In the genomic region with DNA sequence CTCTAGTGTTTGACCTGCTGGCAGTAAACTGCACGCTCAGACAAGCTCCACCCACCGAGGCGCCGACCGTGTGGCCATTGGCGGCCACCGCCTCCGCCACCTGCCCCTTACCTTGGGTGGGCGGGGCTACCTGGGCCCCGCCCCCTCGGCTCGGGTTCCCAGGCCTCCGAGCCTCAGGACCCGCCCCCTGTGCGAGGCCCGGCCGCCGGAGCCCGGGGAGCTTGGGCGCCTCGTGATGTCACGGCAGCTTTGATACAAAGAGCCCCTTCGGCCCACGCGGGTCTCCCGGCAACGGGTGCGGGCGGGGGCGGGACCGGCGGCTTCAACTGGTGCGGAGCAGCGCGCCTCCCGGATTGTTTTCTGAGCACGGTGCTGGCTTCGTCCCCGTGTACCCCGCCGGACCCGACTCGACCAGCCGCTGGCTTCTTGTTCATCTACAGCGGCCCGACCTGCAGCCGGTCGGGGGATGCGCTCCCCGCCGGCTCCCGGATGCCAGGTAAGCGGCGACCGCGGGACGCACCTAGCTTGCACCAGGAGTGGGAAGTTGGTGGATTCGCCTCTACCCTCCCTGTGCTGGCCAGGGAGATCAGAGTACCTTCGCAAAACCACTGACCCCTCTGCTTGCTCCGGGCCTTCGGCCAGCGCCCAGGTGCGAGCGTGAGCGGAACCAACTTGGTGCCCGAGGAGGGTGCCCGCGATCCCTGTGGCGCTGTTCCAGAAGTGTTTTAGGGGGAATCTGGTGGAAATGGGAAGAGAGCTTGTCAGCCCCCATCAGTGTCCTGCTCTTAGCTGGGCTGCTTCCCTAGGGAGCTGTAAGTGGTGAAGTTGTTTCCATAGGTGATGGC, we compare ENCODE assay signal across 8 mouse cellular contexts.
DNase-seq lines count a peak whose midpoint lies in the region; ATAC-seq and TF ChIP-seq lines count a peak whose summit lies in the region.

No protein-coding gene starts in this region.

- intact Hi-C loops in heart, postnatal 36 days (cut with DNase I): no loop called here

- H3K27me3 ChIP-seq in embryonic facial prominence, embryonic 14.5 days (replicated peaks; ENCODE audit: control insufficient read depth, insufficient read depth, low read length): no peaks in the 10 kb centered on the region
- 0 out of 2 replicates have a peak, but pooled peaks cover 9% of the 10 kb centered on the region for H3K27me3 ChIP-seq in lung, embryonic 14.5 days (ENCODE audit: insufficient read depth, low read length)

- WGBS in embryonic facial prominence, embryonic 14.5 days: under 1% methylated on average over 62 of the region's 69 CpGs
- 1% methylated on average over 69 of the region's 69 CpGs for WGBS in large intestine, adult 2 months
- under 1% methylated on average over 66 of the region's 69 CpGs for WGBS in lung, embryonic 14.5 days
- 1% methylated on average over 69 of the region's 69 CpGs for WGBS in olfactory bulb, adult 2 months

- H3K36me3 ChIP-seq in embryonic facial prominence, embryonic 14.5 days (ENCODE audit: control insufficient read depth, insufficient read depth, low read length): no peaks in the 10 kb centered on the region
- no peaks in the 10 kb centered on the region for H3K36me3 ChIP-seq in lung, embryonic 14.5 days (ENCODE audit: insufficient read depth)

- TF ChIP-seq CTCF in bone marrow macrophage, adult 2 months (IDR thresholded peaks at IDR 0.05; ENCODE audit: low read depth, low read length): no peak
- no peak for TF ChIP-seq CTCF in lung, embryonic 14.5 days (IDR thresholded peaks at IDR 0.05; ENCODE audit: low read depth)
- TF ChIP-seq CTCF in olfactory bulb, adult 2 months (IDR thresholded peaks at IDR 0.05; ENCODE audit: insufficient read depth, low read depth, low read length): no peak

- H3K4me1 ChIP-seq in bone marrow macrophage, adult 2 months (ENCODE audit: control insufficient read depth, insufficient read depth, low read length): peaks cover 8% of the 10 kb centered on the region
- H3K4me1 ChIP-seq in embryonic facial prominence, embryonic 14.5 days (ENCODE audit: control insufficient read depth, insufficient read depth, low read length): peaks cover 6% of the 10 kb centered on the region
- H3K4me1 ChIP-seq in lung, embryonic 14.5 days (ENCODE audit: insufficient read depth): 0 out of 2 replicates have a peak, but pooled peaks cover 2% of the 10 kb centered on the region
- peaks cover 28% of the 10 kb centered on the region for H3K4me1 ChIP-seq in olfactory bulb, adult 2 months (ENCODE audit: control insufficient read depth, insufficient read depth, low read length)

- TF ChIP-seq POLR2A in bone marrow macrophage, adult 2 months (IDR thresholded peaks at IDR 0.05; ENCODE audit: borderline replicate concordance, low read depth, low read length): no peak
- 0 out of 2 replicates have a peak, but pooled peaks have one; percentile 30 for TF ChIP-seq POLR2A in olfactory bulb, adult 2 months (IDR thresholded peaks at IDR 0.05; ENCODE audit: insufficient read depth, low read depth, low read length)

- peak overlapping the region; percentile 78 for H3K9ac ChIP-seq in embryonic facial prominence, embryonic 14.5 days (ENCODE audit: low read depth, low read length)
- peak overlapping the region; percentile 59 for H3K9ac ChIP-seq in lung, embryonic 14.5 days

- H3K9me3 ChIP-seq in embryonic facial prominence, embryonic 14.5 days (ENCODE audit: control insufficient read depth, low read length): no peaks in the 10 kb centered on the region
- H3K9me3 ChIP-seq in lung, embryonic 14.5 days (ENCODE audit: low read depth, low read length): no peaks in the 10 kb centered on the region

- peak overlapping the region; percentile 48 for H3K4me3 ChIP-seq in bone marrow macrophage, adult 2 months (ENCODE audit: insufficient read depth, low read length)
- H3K4me3 ChIP-seq in embryonic facial prominence, embryonic 14.5 days (ENCODE audit: low read depth, low read length): peak overlapping the region; percentile 69
- H3K4me3 ChIP-seq in lung, embryonic 14.5 days (ENCODE audit: low read depth, low read length): peak overlapping the region; percentile 52
- H3K4me3 ChIP-seq in olfactory bulb, adult 2 months (ENCODE audit: insufficient read depth, low read depth, low read length): peak overlapping the region; percentile 72

- peak; percentile 92 for ATAC-seq in embryonic facial prominence, embryonic 14.5 days (ENCODE audit: low read depth)
- peak; percentile 87 for ATAC-seq in lung, embryonic 14.5 days (ENCODE audit: insufficient read depth)

- peak; percentile 93 for DNase-seq in CD4-positive, CD25-positive, alpha-beta regulatory T cell, adult 2 months (ENCODE audit: low read depth, low spot score)
- DNase-seq in embryonic facial prominence, embryonic 14.5 days (ENCODE audit: low spot score): peak; percentile 93
- DNase-seq in heart, postnatal 36 days: peak; percentile 14 to 20
- DNase-seq in large intestine, adult 2 months (ENCODE audit: low read depth, low spot score): peak; percentile 85
- DNase-seq in lung, embryonic 14.5 days: peak; percentile 91
- peak; percentile 55 to 69 for DNase-seq in thymus, adult 18-20 months

- H3K27ac ChIP-seq in bone marrow macrophage, adult 2 months (ENCODE audit: insufficient read depth, low read depth, low read length): no peak overlapping the region
- peak overlapping the region; percentile 83 for H3K27ac ChIP-seq in embryonic facial prominence, embryonic 14.5 days (replicated peaks; ENCODE audit: low read depth, low read length)
- no peak overlapping the region for H3K27ac ChIP-seq in lung, embryonic 14.5 days (ENCODE audit: low read depth)
- H3K27ac ChIP-seq in olfactory bulb, adult 2 months (ENCODE audit: insufficient read depth, low read depth, low read length): peak overlapping the region; percentile 90

- peak overlapping the region; percentile 99 for H3K4me2 ChIP-seq in embryonic facial prominence, embryonic 14.5 days (ENCODE audit: low read depth, low read length)
- peak overlapping the region; percentile 99 for H3K4me2 ChIP-seq in lung, embryonic 14.5 days

Comparison
In these comparisons a context has a peak if more than half of its experiments do, and no peak if none do; other contexts are left out.
1. DNase-seq: peak in every context shown above with its lines; median percentile 93 in CD4-positive, CD25-positive, alpha-beta regulatory T cell, adult 2 months; 93 in embryonic facial prominence, embryonic 14.5 days; 91 in lung, embryonic 14.5 days; 85 in large intestine, adult 2 months; 62 in thymus, adult 18-20 months; 17 in heart, postnatal 36 days.
2. H3K27ac ChIP-seq: peak in embryonic facial prominence, embryonic 14.5 days (single experiment) and olfactory bulb, adult 2 months (single experiment); none in bone marrow macrophage, adult 2 months (single experiment) and lung, embryonic 14.5 days (single experiment).
3. Peak in every context shown above with its lines, with median percentiles within 50 percentile points of each other: H3K4me3 ChIP-seq.